Mouse (Mus musculus) lung, embryonic 16.5 days (tissue): ENCODE results near the gene Pxn. TPM values are rescaled to one million over a fixed set of nuclear protein-coding genes. Genes with fewer than 3 reads are reported as not detected.
A peak's percentile ranks its signal among the peaks of the same experiment; 100 is the strongest.

Experiments used
- ATAC-seq: fragments of 200-750 bp; cut with Nextera tagmentation; 2 replicates; pipeline ENCODE4 v1.8.0; 2017; ENCODE audit warnings: low read depth, mild to moderate bottlenecking, moderate library complexity
- H3K27ac ChIP-seq: fragments of 300-500 bp; sonication (generic); 2 replicates; pipeline ENCODE4 v1.5.1; 2014; ENCODE audit warnings: mild to moderate bottlenecking, control low read depth, low read length
- H3K27me3 ChIP-seq: fragments of 300-500 bp; sonication (generic); 2 replicates; pipeline ENCODE4 v1.6.1; 2014; ENCODE audit warnings: low read depth, low read length, mixed read lengths; ENCODE audit not compliant: control insufficient read depth, insufficient read depth
- H3K36me3 ChIP-seq: fragments of 300-500 bp; sonication (generic); 2 replicates; pipeline ENCODE4 v1.6.1; 2014; ENCODE audit warnings: low read length; ENCODE audit not compliant: control insufficient read depth, insufficient read depth
- H3K4me1 ChIP-seq: fragments of 300-500 bp; sonication (generic); replicated peaks from 2 replicates; pipeline ENCODE4 v1.6.1; 2014; ENCODE audit warnings: low read length, mixed read lengths; ENCODE audit not compliant: control insufficient read depth, insufficient read depth
- H3K4me2 ChIP-seq: fragments of 300-500 bp; sonication (generic); 2 replicates; pipeline ENCODE4 v1.6.1; 2014; ENCODE audit warnings: low read depth, low read length, control low read depth
- H3K4me3 ChIP-seq: fragments of 300-500 bp; sonication (generic); 2 replicates; pipeline ENCODE4 v1.5.1; 2014; ENCODE audit warnings: mild to moderate bottlenecking, low read length, control low read depth
- H3K9ac ChIP-seq: fragments of 300-500 bp; sonication (generic); 2 replicates; pipeline ENCODE4 v1.6.1; 2014; ENCODE audit warnings: low read length, control low read depth
- H3K9me3 ChIP-seq: fragments of 300-500 bp; sonication (generic); 2 replicates; pipeline ENCODE4 v1.6.1; 2016; ENCODE audit warnings: low read length; ENCODE audit not compliant: control insufficient read depth
- WGBS: fragments of 180-500 bp; shearing (Covaris S2); extraction: QIAGEN DNeasy Blood & Tissue Kit; methylation state at CpG from one replicate; pipeline ENCODE4 v1.1.7; 2014; 5-methylcytosine and 5-hydroxymethylcytosine counted together
- polyA plus RNA-seq: library from polyadenylated mRNA; unstranded; fragments of >200 nt; fragmentation: Nextera tagmentation; extraction: Ambion mirVana; gene quantifications from 2 replicates; pipeline ENCODE4 v1.2.1, GENCODE M21; 2015

Pxn gene
- polyA plus RNA-seq, 1 experiment from 2014 or later: 74.4 TPM

GRCm38 (mm10) chr5:115475337-115476106 lies 31.0 kb upstream of the Pxn start:
- H3K9ac ChIP-seq: peak overlapping the region; percentile 51

GRCm38 (mm10) chr5:115476107-115476727 lies 30.3 kb upstream of the Pxn start:
- H3K27ac ChIP-seq: no peak overlapping the region
- H3K9me3 ChIP-seq: no peaks in the 10 kb centered on the region
- peak; percentile 34; the same call in 1 of the 2 replicates for ATAC-seq
- 33% methylated on average over 12 of the region's 12 CpGs for WGBS
- H3K27me3 ChIP-seq: no peaks in the 10 kb centered on the region; the same call in 1 of the 2 replicates
- 0 out of 2 replicates have a peak, but pooled peaks cover 2% of the 10 kb centered on the region for H3K4me1 ChIP-seq
- peak overlapping the region; percentile 59 for H3K4me2 ChIP-seq
- peak overlapping the region; percentile 51 for H3K9ac ChIP-seq
- H3K36me3 ChIP-seq: no peaks in the 10 kb centered on the region; the same call in 1 of the 2 replicates
- H3K4me3 ChIP-seq: peak overlapping the region; percentile 48

More at GRCm38 (mm10) chr5:115475337-115476106, 31.0 kb upstream of the Pxn start:
- H3K4me3 ChIP-seq: peak overlapping the region; percentile 48
- ATAC-seq: peak; percentile 81
- WGBS: 14% methylated on average over 22 of the region's 22 CpGs
- H3K27ac ChIP-seq: no peak overlapping the region
- H3K27me3 ChIP-seq: no peaks in the 10 kb centered on the region
- no peaks in the 10 kb centered on the region; the same call in 1 of the 2 replicates for H3K36me3 ChIP-seq
- peak overlapping the region; percentile 59 for H3K4me2 ChIP-seq
- H3K9me3 ChIP-seq: no peaks in the 10 kb centered on the region
- peaks cover 2% of the 10 kb centered on the region; the same call in 1 of the 2 replicates for H3K4me1 ChIP-seq

GRCm38 (mm10) chr5:115479561-115479960 lies 26.9 kb upstream of the Pxn start:
- Histone ChIP-seq H3K9me3 (no peaks in the 10 kb centered on the region), H3K36me3 (no peaks in the 10 kb centered on the region; the same call in 1 of the 2 replicates), H3K27ac (no peak overlapping the region), H3K4me1 (peaks cover 12% of the 10 kb centered on the region; the same call in 1 of the 2 replicates), H3K9ac (no peak overlapping the region), H3K4me3 (no peak overlapping the region), H3K4me2 (no peak overlapping the region), H3K27me3 (no peaks in the 10 kb centered on the region; the same call in 1 of the 2 replicates)
- ATAC-seq: no peak
- 53% methylated on average over 15 of the region's 15 CpGs for WGBS

- no peaks in the 10 kb centered on the region for H3K9me3 ChIP-seq
- peak overlapping the region; percentile 41 for H3K4me2 ChIP-seq
- peak overlapping the region; percentile 28 for H3K4me3 ChIP-seq
- peaks cover 12% of the 10 kb centered on the region for H3K4me1 ChIP-seq
- no peak overlapping the region for H3K27ac ChIP-seq
- ATAC-seq: no peak
- no peak overlapping the region for H3K9ac ChIP-seq
- no peaks in the 10 kb centered on the region; the same call in 1 of the 2 replicates for H3K27me3 ChIP-seq
- 26% methylated on average over 27 of the region's 27 CpGs for WGBS
- no peaks in the 10 kb centered on the region; the same call in 1 of the 2 replicates for H3K36me3 ChIP-seq
These were observed 26.4 kb upstream of the Pxn start for GRCm38 (mm10) chr5:115480101-115480500.

GRCm38 (mm10) chr5:115482390-115483265 lies 23.8 kb upstream of the Pxn start:
- H3K9me3 ChIP-seq: no peaks in the 10 kb centered on the region
- H3K4me3 ChIP-seq: no peak overlapping the region
- peaks cover 10% of the 10 kb centered on the region for H3K4me1 ChIP-seq
- H3K36me3 ChIP-seq: no peaks in the 10 kb centered on the region; the same call in 1 of the 2 replicates
- H3K9ac ChIP-seq: peak overlapping the region; percentile 39; the same call in 1 of the 2 replicates
- H3K4me2 ChIP-seq: 0 out of 2 replicates have a peak overlapping the region, but pooled peaks have one; percentile 9
- 44% methylated on average over 38 of the region's 38 CpGs for WGBS
- ATAC-seq: no peak
- H3K27me3 ChIP-seq: no peaks in the 10 kb centered on the region; the same call in 1 of the 2 replicates
- H3K27ac ChIP-seq: no peak overlapping the region

- Histone ChIP-seq H3K27me3 (no peaks in the 10 kb centered on the region; the same call in 1 of the 2 replicates), H3K9me3 (no peaks in the 10 kb centered on the region), H3K27ac (no peak overlapping the region), H3K4me2 (no peak overlapping the region), H3K9ac (no peak overlapping the region), H3K36me3 (no peaks in the 10 kb centered on the region), H3K4me1 (peaks cover 10% of the 10 kb centered on the region), H3K4me3 (no peak overlapping the region)
- ATAC-seq: no peak
- WGBS: 48% methylated on average over 6 of the region's 6 CpGs
These were observed 23.1 kb upstream of the Pxn start for GRCm38 (mm10) chr5:115483385-115483784.

GRCm38 (mm10) chr5:115483947-115484920 lies 22.2 kb upstream of the Pxn start, which contains the start of gene Sirt4:
Sirt4 (minus strand) TSS chr5:115484725.
- Histone ChIP-seq H3K27me3 (no peaks in the 10 kb centered on the region; the same call in 1 of the 2 replicates), H3K4me3 (peak within 1 kb of the TSS; percentile 45), H3K4me1 (peaks cover 11% of the 10 kb centered on the region), H3K9ac (peak within 1 kb of the TSS; percentile 54), H3K27ac (peak within 1 kb of the TSS; percentile 51), H3K4me2 (peak within 1 kb of the TSS; percentile 52), H3K9me3 (no peaks in the 10 kb centered on the region), H3K36me3 (no peaks in the 10 kb centered on the region)
- WGBS: 6% methylated on average over 30 of the region's 30 CpGs
- ATAC-seq: peak; percentile 89

- whole genome bisulfite sequencing: 69% methylated on average over 5 of the region's 5 CpGs
These were observed 21.5 kb upstream of the Pxn start for GRCm38 (mm10) chr5:115484996-115485395.

More at GRCm38 (mm10) chr5:115484996-115485395, 21.5 kb upstream of the Pxn start:
- ATAC-seq: no peak
- Histone ChIP-seq H3K4me2 (peak overlapping the region; percentile 52), H3K4me1 (peaks cover 11% of the 10 kb centered on the region), H3K36me3 (no peaks in the 10 kb centered on the region), H3K27me3 (no peaks in the 10 kb centered on the region; the same call in 1 of the 2 replicates), H3K9ac (peak overlapping the region; percentile 54), H3K9me3 (no peaks in the 10 kb centered on the region), H3K4me3 (peak overlapping the region; percentile 45), H3K27ac (no peak overlapping the region)
